Mouse (Mus musculus) lung, adult 2 months (tissue): ENCODE data around the gene Dock4. TPM values are rescaled to one million over a fixed set of nuclear protein-coding genes. Genes with fewer than 3 reads are reported as not detected.

Experiments
- DNase-seq: peaks from one replicate; pipeline ENCODE4 v3.0.0; 2022
- H3K4me1 ChIP-seq: fragments of 200-500 bp; 2 replicates; pipeline ENCODE4 v1.6.1; 2011; ENCODE audit warnings: low read length; ENCODE audit not compliant: control insufficient read depth, insufficient read depth
- H3K4me3 ChIP-seq: fragments of 200-500 bp; replicated peaks from 2 replicates; pipeline ENCODE3; 2011; ENCODE audit warnings: low read depth, mild to moderate bottlenecking, control low read depth, low read length; ENCODE audit errors: extremely low read depth
- CTCF ChIP-seq: fragments of 200-500 bp; IDR thresholded peaks from 2 replicates; pipeline ENCODE4 v1.5.1; 2011; ENCODE audit warnings: mild to moderate bottlenecking, low read length, control low read depth; ENCODE audit not compliant: insufficient read depth
- POLR2A ChIP-seq: fragments of 200-500 bp; IDR thresholded peaks from 2 replicates; pipeline ENCODE4 v1.6.1; 2011; ENCODE audit warnings: low read depth, mild to moderate bottlenecking, control low read depth, low read length, borderline replicate concordance; ENCODE audit errors: extremely low read depth
- WGBS: fragments of 180-500 bp; shearing (Covaris S2); methylation state at CpG from one replicate; pipeline ENCODE4 v1.1.7; 2018; 5-methylcytosine and 5-hydroxymethylcytosine counted together
- polyA plus RNA-seq: library from polyadenylated mRNA; depleted of rRNA; stranded (reverse); fragments of >200 nt; gene quantifications from 2 replicates; pipeline ENCODE4 v1.2.3, GENCODE M21; 2012

The Dock4 gene
- polyA plus RNA-seq, 1 experiment: 21.9 TPM

- 73% methylated on average over 2 of the region's 2 CpGs for WGBS
- Histone ChIP-seq H3K4me1 (peaks cover 5% of the 10 kb centered on the region), H3K4me3 (no peak overlapping the region)
- no peak for DNase-seq
- TF ChIP-seq CTCF: no peak
- TF ChIP-seq POLR2A: no peak
Observed at GRCm38 (mm10) chr12:40599952-40600351, 154.2 kb downstream of the Dock4 start.

- no peak overlapping the region for H3K4me3 ChIP-seq
- TF ChIP-seq POLR2A (no peak), CTCF (no peak)
- DNase-seq: no peak
- 74% methylated on average over 4 of the region's 4 CpGs for WGBS
- no peaks in the 10 kb centered on the region; the same call in 1 of the 2 replicates for H3K4me1 ChIP-seq
Observed at GRCm38 (mm10) chr12:40605565-40605964, 159.8 kb downstream of the Dock4 start.

GRCm38 (mm10) chr12:40622926-40623325 is 177.2 kb downstream of the Dock4 start:
- H3K4me3 ChIP-seq: no peak overlapping the region
- no peak for DNase-seq
- no peaks in the 10 kb centered on the region for H3K4me1 ChIP-seq
- no peak for TF ChIP-seq POLR2A
- TF ChIP-seq CTCF: no peak

- TF ChIP-seq POLR2A (no peak), CTCF (no peak)
- H3K4me1 ChIP-seq: no peaks in the 10 kb centered on the region
- WGBS: 64% methylated on average over 1 of the region's 1 CpGs
- H3K4me3 ChIP-seq: no peak overlapping the region
- DNase-seq: no peak
Observed at GRCm38 (mm10) chr12:40626521-40626920, 180.8 kb downstream of the Dock4 start.

- H3K4me1 ChIP-seq: no peaks in the 10 kb centered on the region
- WGBS: 90% methylated on average over 2 of the region's 2 CpGs
- no peak for TF ChIP-seq CTCF
- no peak overlapping the region for H3K4me3 ChIP-seq
- no peak for DNase-seq
Observed at GRCm38 (mm10) chr12:40633242-40633641, 187.5 kb downstream of the Dock4 start.

GRCm38 (mm10) chr12:40634169-40634568 is 188.4 kb downstream of the Dock4 start:
- 94% methylated on average over 7 of the region's 7 CpGs for WGBS
- TF ChIP-seq CTCF (no peak), POLR2A (no peak)
- no peak for DNase-seq
- Histone ChIP-seq H3K4me1 (no peaks in the 10 kb centered on the region), H3K4me3 (no peak overlapping the region)

- Histone ChIP-seq H3K4me1 (no peaks in the 10 kb centered on the region), H3K4me3 (no peak overlapping the region)
- DNase-seq: no peak
- 85% methylated on average over 6 of the region's 6 CpGs for WGBS
- TF ChIP-seq CTCF (no peak), POLR2A (no peak)
Observed at GRCm38 (mm10) chr12:40635991-40636390, 190.2 kb downstream of the Dock4 start.

- WGBS: 90% methylated on average over 2 of the region's 2 CpGs
- TF ChIP-seq POLR2A (no peak), CTCF (no peak)
- Histone ChIP-seq H3K4me1 (no peaks in the 10 kb centered on the region), H3K4me3 (no peak overlapping the region)
- no peak for DNase-seq
Observed at GRCm38 (mm10) chr12:40637427-40637826, 191.7 kb downstream of the Dock4 start.

- H3K4me3 ChIP-seq: no peak overlapping the region
- no peaks in the 10 kb centered on the region for H3K4me1 ChIP-seq
- WGBS: 94% methylated on average over 6 of the region's 6 CpGs
- no peak for TF ChIP-seq CTCF
- no peak for TF ChIP-seq POLR2A
- no peak for DNase-seq
Observed at GRCm38 (mm10) chr12:40645869-40646268, 200.1 kb downstream of the Dock4 start.

GRCm38 (mm10) chr12:40654312-40654711 is 208.6 kb downstream of the Dock4 start:
- peaks cover 5% of the 10 kb centered on the region for H3K4me1 ChIP-seq
- H3K4me3 ChIP-seq: no peak overlapping the region
- no peak for TF ChIP-seq CTCF
- no peak for TF ChIP-seq POLR2A
- WGBS: 44% methylated on average over 2 of the region's 2 CpGs
- DNase-seq: no peak
